Mouse (Mus musculus) CH12.LX (cell line): ENCODE results near the gene Pla2g4e. TPM values are rescaled to one million over a fixed set of nuclear protein-coding genes. Genes with fewer than 3 reads are reported as not detected.

Source experiments
- DNase-seq: peaks from one replicate; pipeline ENCODE4 v3.0.0-alpha.2; 2013; ENCODE audit errors: extremely low read depth
- H3K27ac ChIP-seq: 2 replicates; pipeline ENCODE4 v1.5.1; 2012; ENCODE audit warnings: low read depth, mild to moderate bottlenecking, control low read depth, moderate library complexity; ENCODE audit not compliant: insufficient read depth
- H3K27me3 ChIP-seq: replicated peaks from 2 replicates; pipeline ENCODE3; 2012; ENCODE audit warnings: inconsistent platforms
- H3K36me3 ChIP-seq, 2 experiments: replicated peaks in 1 of 2; 2 replicates each; pipeline versions ENCODE3 to v1.6.1; 2012; ENCODE audit warnings: inconsistent platforms in 1 of 2, low read length in 1 of 2, mild to moderate bottlenecking in 1 of 2, mixed read lengths in 1 of 2, moderate library complexity in 1 of 2; ENCODE audit not compliant: control insufficient read depth in 1 of 2, insufficient read depth in 1 of 2
- H3K4me1 ChIP-seq, 2 experiments: 2 replicates each; pipeline ENCODE4 v1.6.1; 2012; ENCODE audit warnings: inconsistent platforms in 1 of 2, moderate library complexity in 1 of 2; ENCODE audit not compliant: insufficient read depth in 2 of 2, control insufficient read depth in 1 of 2
- H3K4me2 ChIP-seq: 2 replicates; pipeline ENCODE4 v1.6.1; 2012; ENCODE audit warnings: low read depth, mild to moderate bottlenecking, control low read depth; ENCODE audit not compliant: poor library complexity, insufficient read depth, severe bottlenecking
- H3K4me3 ChIP-seq, 3 experiments: fragments of 150-350 bp in 1 of 3; sonication (generic) in 1 of 3; replicated peaks in 1 of 3; 2 replicates each; pipeline versions ENCODE3 to v1.5.1; 2011 to 2012; ENCODE audit warnings: low read depth in 2 of 3, low read length in 2 of 3, mild to moderate bottlenecking in 2 of 3, moderate library complexity in 2 of 3, control low read depth in 1 of 3, improper control_type of control experiment in 1 of 3, inconsistent platforms in 1 of 3, mixed read lengths in 1 of 3; ENCODE audit not compliant: poor library complexity in 1 of 3
- H3K79me2 ChIP-seq: replicated peaks from 2 replicates; pipeline ENCODE4 v1.6.1; 2012; ENCODE audit warnings: mild to moderate bottlenecking, moderate library complexity; ENCODE audit not compliant: control insufficient read depth, poor library complexity, insufficient read depth, severe bottlenecking; ENCODE audit errors: extremely low read depth
- H3K9ac ChIP-seq: 2 replicates; pipeline ENCODE4 v1.6.1; 2012; ENCODE audit warnings: low read depth, mild to moderate bottlenecking, control low read depth, moderate library complexity; ENCODE audit not compliant: insufficient read depth
- H3K9me3 ChIP-seq: replicated peaks from 2 replicates; pipeline ENCODE3; 2012; ENCODE audit warnings: low read length, inconsistent platforms, mixed read lengths
- BHLHE40 ChIP-seq: IDR thresholded peaks from 2 replicates; pipeline ENCODE4 v1.6.1; 2011; ENCODE audit warnings: mild to moderate bottlenecking, low read depth, low read length, improper control_type of control experiment
- CHD1 ChIP-seq: IDR thresholded peaks from 2 replicates; pipeline ENCODE4 v1.6.1; 2012; ENCODE audit warnings: low read depth, low read length, improper control_type of control experiment, inconsistent platforms
- CHD2 ChIP-seq: IDR thresholded peaks from 2 replicates; pipeline ENCODE4 v1.6.1; 2011; ENCODE audit warnings: low read length, improper control_type of control experiment
- CTCF ChIP-seq, 2 experiments: IDR thresholded peaks in 1 of 2; conservative IDR thresholded peaks in 1 of 2; 2 replicates each; pipeline ENCODE4 v1.5.1; 2011 to 2012; ENCODE audit warnings: low read depth in 2 of 2, low read length in 2 of 2, improper control_type of control experiment in 1 of 2, inconsistent platforms in 1 of 2, mild to moderate bottlenecking in 1 of 2, moderate library complexity in 1 of 2
- E2F4 ChIP-seq: IDR thresholded peaks from 2 replicates; pipeline ENCODE4 v1.6.1; 2011; ENCODE audit warnings: low read depth, low read length, improper control_type of control experiment; ENCODE audit not compliant: insufficient replicate concordance
- ELF1 ChIP-seq: IDR thresholded peaks from 2 replicates; pipeline ENCODE4 v1.6.1; 2014; ENCODE audit warnings: low read depth, mild to moderate bottlenecking, inconsistent platforms, low read length, improper control_type of control experiment
- IRF4 ChIP-seq: IDR thresholded peaks from 2 replicates; pipeline ENCODE4 v1.6.1; 2014; ENCODE audit warnings: low read depth, mild to moderate bottlenecking, inconsistent platforms, low read length, improper control_type of control experiment
- JUN ChIP-seq: IDR thresholded peaks from 2 replicates; pipeline ENCODE4 v1.6.1; 2011; ENCODE audit warnings: low read depth, mild to moderate bottlenecking, low read length, improper control_type of control experiment, moderate library complexity; ENCODE audit not compliant: insufficient read depth
- JUND ChIP-seq: conservative IDR thresholded peaks from 2 replicates; pipeline ENCODE4 v1.6.1; 2011; ENCODE audit warnings: low read depth, low read length, improper control_type of control experiment
- NELFE ChIP-seq: IDR thresholded peaks from 2 replicates; pipeline ENCODE4 v1.6.1; 2011; ENCODE audit warnings: low read depth, low read length, improper control_type of control experiment
- POLR2AphosphoS2 ChIP-seq: IDR thresholded peaks from 2 replicates; pipeline ENCODE4 v1.6.1; 2011; ENCODE audit warnings: low read depth, low read length, improper control_type of control experiment
- RAD21 ChIP-seq: IDR thresholded peaks from 2 replicates; pipeline ENCODE4 v1.6.1; 2011; ENCODE audit warnings: low read depth, mild to moderate bottlenecking, low read length, improper control_type of control experiment, moderate library complexity
- SIN3A ChIP-seq: IDR thresholded peaks from 2 replicates; pipeline ENCODE4 v1.6.1; 2012; ENCODE audit warnings: low read length, improper control_type of control experiment, inconsistent platforms
- SMC3 ChIP-seq: IDR thresholded peaks from 2 replicates; pipeline ENCODE4 v1.6.1; 2011; ENCODE audit warnings: low read depth, low read length, improper control_type of control experiment
- USF2 ChIP-seq: conservative IDR thresholded peaks from 2 replicates; pipeline ENCODE4 v1.6.1; 2011; ENCODE audit warnings: low read depth, low read length, improper control_type of control experiment
- ZMIZ1 ChIP-seq: IDR thresholded peaks from 2 replicates; pipeline ENCODE4 v1.6.1; 2012; ENCODE audit warnings: low read depth, mild to moderate bottlenecking, inconsistent platforms, low read length, improper control_type of control experiment
- ZNF384 ChIP-seq: IDR thresholded peaks from 2 replicates; pipeline ENCODE4 v1.6.1; 2012; ENCODE audit warnings: low read depth, low read length, improper control_type of control experiment, inconsistent platforms
- dilution Hi-C: fragments of 300-500 bp; cut with MboI; formaldehyde crosslinking; loops from 2 replicates; pipeline ENCODE4 v1.14.3; 2020; ENCODE audit warnings: low sequenced_read_pairs; ENCODE audit not compliant: extremely low pct_unique_long_range_greater_than_20kb, extremely low pct_ligation_motif_present
- in situ Hi-C: fragments of 300-500 bp; cut with MboI; formaldehyde crosslinking; loops from 3 replicates; pipeline ENCODE4 v1.14.3; 2019; ENCODE audit warnings: low sequenced_read_pairs, low pct_ligation_motif_present, low pct_unique_long_range_greater_than_20kb, mixed read lengths
- polyA plus RNA-seq: library from polyadenylated mRNA; unstranded; fragments of >175 nt; gene quantifications from 2 replicates; pipeline ENCODE4 v1.2.1, GENCODE M21; 2012; ENCODE audit warnings: low read depth; ENCODE audit not compliant: insufficient read length
- total RNA-seq, 2 experiments: library from RNA; depleted of rRNA; stranded (reverse); fragments of 300-350 nt in 1 of 2; fragments of >200 nt in 1 of 2; gene quantifications; 2 replicates each; pipeline ENCODE4 v1.2.3; 2012 to 2014

Gene Pla2g4e
- total RNA-seq (2012; rRNA removed) (not detected in 2 replicates), total RNA-seq (2014; rRNA removed) (not detected in 2 replicates), polyA plus RNA-seq (not detected in 2 replicates)

GRCm38 (mm10) chr2:120244679-120245420 is at the start of gene Pla2g4e:
Pla2g4e (minus strand) TSS chr2:120245335.
- Histone ChIP-seq H3K9me3 (no peaks in the 10 kb centered on the region), H3K4me2 (no peak within 1 kb of the TSS)

GRCm38 (mm10) chr2:120291471-120292078 is 46.4 kb upstream of the Pla2g4e start:
- no peak overlapping the region for H3K27ac ChIP-seq
- H3K79me2 ChIP-seq = no peaks in the 10 kb centered on the region
- no peak overlapping the region for H3K4me3 ChIP-seq
- peaks cover 3% of the 10 kb centered on the region for H3K27me3 ChIP-seq
- no peaks in the 10 kb centered on the region for H3K36me3 ChIP-seq
- peak; percentile 51 for TF ChIP-seq ZNF384
- TF ChIP-seq USF2 = no peak
- no peaks in the 10 kb centered on the region for H3K9me3 ChIP-seq
- H3K4me1 ChIP-seq = peaks cover 0 to 3% of the 10 kb centered on the region in 2 experiments; a peak in 2 of 4 replicates
- dilution Hi-C loops (no loop called here), in situ Hi-C loops (loop anchor here (25.0 kb wide), 1 partner anchor 204 kb away; no protein-coding TSS in a partner anchor)
- H3K4me2 ChIP-seq = no peak overlapping the region
- DNase-seq = no peak
- no peak overlapping the region for H3K9ac ChIP-seq

More at GRCm38 (mm10) chr2:120244679-120245420, at the start of gene Pla2g4e:
- H3K4me3 ChIP-seq = no peak within 1 kb of the TSS
- H3K9ac ChIP-seq = no peak within 1 kb of the TSS
- no peaks in the 10 kb centered on the region for H3K36me3 ChIP-seq
- no peak for TF ChIP-seq SIN3A
- no peak for TF ChIP-seq IRF4
- TF ChIP-seq JUND = no peak
- TF ChIP-seq ZMIZ1 = no peak
- TF ChIP-seq E2F4 = no peak
- TF ChIP-seq JUN = no peak
- TF ChIP-seq CHD2 = no peak
- TF ChIP-seq CHD1 = no peak
- TF ChIP-seq CTCF (conservative IDR thresholded peaks at IDR 0.05 in 1 of 2, IDR thresholded peaks at IDR 0.05 in 1 of 2; ENCODE audit: low read depth in 2 of 2, low read length in 2 of 2) = no peak
- H3K27me3 ChIP-seq = no peaks in the 10 kb centered on the region
- dilution Hi-C loops (no loop called here), in situ Hi-C loops (no loop called here)
- H3K79me2 ChIP-seq = no peaks in the 10 kb centered on the region
- no peak for DNase-seq
- no peaks in the 10 kb centered on the region for H3K4me1 ChIP-seq
- H3K27ac ChIP-seq = no peak within 1 kb of the TSS

- Histone ChIP-seq H3K4me3 (no peak within 1 kb of the TSS), H3K4me2 (no peak within 1 kb of the TSS), H3K4me1 (peaks cover 0 to 3% of the 10 kb centered on the region in 2 experiments; a peak in 1 of 4 replicates), H3K27me3 (peaks cover 3% of the 10 kb centered on the region), H3K79me2 (no peaks in the 10 kb centered on the region), H3K36me3 (no peaks in the 10 kb centered on the region), H3K9ac (no peak within 1 kb of the TSS), H3K27ac (no peak within 1 kb of the TSS), H3K9me3 (no peaks in the 10 kb centered on the region)
- DNase-seq = no peak
- dilution Hi-C loops = no loop called here
- in situ Hi-C loops = loop anchor here (25.0 kb wide), 1 partner anchor 202 kb away; no protein-coding TSS in a partner anchor
- TF ChIP-seq CHD1 (no peak), NELFE (no peak), RAD21 (no peak), IRF4 (no peak), SMC3 (no peak), BHLHE40 (no peak), ELF1 (no peak), USF2 (no peak), POLR2AphosphoS2 (no peak)
Measured at GRCm38 (mm10) chr2:120288995-120289394, 43.9 kb upstream of the Pla2g4e start, which contains the start of gene Pla2g4d. Pla2g4d (minus strand) TSS chr2:120289197.
